Mouse (Mus musculus) liver, postnatal 0 days (tissue): Measurements from ENCODE around the gene Tmem170b.

Source experiments
- CTCF ChIP-seq: sonication (generic); IDR thresholded peaks from 2 replicates; pipeline ENCODE4 v1.5.1; 2016; ENCODE audit warnings: antibody characterized with exemption, low read depth
- EP300 ChIP-seq: IDR thresholded peaks from 2 replicates; pipeline ENCODE4 v1.6.1; 2016; ENCODE audit warnings: antibody characterized with exemption, low read depth, mild to moderate bottlenecking

DNA sequence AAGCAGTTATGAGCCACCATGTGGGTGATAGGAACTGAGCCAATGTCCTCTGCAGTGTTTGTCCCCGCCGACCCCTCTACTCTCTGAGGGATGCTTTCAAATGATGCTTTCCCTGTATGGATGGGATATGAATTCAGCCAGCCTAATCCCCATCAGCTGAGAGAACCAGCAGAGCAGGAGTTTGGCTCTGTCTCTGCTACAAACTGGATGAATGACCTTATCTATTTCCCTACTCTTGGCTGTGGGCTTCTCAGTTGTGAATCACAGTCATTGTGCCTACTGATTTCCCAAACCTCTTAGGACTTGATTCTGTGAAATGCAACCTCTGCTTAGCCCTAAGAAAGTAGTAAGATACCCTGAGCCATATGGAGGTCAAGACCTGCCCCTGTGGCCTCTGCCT lies 64.2 kb downstream of the Tmem170b start:
- TF ChIP-seq CTCF: no peak
- no peak for TF ChIP-seq EP300
